Mouse (Mus musculus) right cerebral cortex, adult 18-20 months (tissue): ENCODE results near the gene Tmc3.

Experiments used
- DNase-seq: peaks from one replicate; pipeline ENCODE4 v3.0.0; 2022; ENCODE audit warnings: mixed read lengths

Tmc3 gene

DNA sequence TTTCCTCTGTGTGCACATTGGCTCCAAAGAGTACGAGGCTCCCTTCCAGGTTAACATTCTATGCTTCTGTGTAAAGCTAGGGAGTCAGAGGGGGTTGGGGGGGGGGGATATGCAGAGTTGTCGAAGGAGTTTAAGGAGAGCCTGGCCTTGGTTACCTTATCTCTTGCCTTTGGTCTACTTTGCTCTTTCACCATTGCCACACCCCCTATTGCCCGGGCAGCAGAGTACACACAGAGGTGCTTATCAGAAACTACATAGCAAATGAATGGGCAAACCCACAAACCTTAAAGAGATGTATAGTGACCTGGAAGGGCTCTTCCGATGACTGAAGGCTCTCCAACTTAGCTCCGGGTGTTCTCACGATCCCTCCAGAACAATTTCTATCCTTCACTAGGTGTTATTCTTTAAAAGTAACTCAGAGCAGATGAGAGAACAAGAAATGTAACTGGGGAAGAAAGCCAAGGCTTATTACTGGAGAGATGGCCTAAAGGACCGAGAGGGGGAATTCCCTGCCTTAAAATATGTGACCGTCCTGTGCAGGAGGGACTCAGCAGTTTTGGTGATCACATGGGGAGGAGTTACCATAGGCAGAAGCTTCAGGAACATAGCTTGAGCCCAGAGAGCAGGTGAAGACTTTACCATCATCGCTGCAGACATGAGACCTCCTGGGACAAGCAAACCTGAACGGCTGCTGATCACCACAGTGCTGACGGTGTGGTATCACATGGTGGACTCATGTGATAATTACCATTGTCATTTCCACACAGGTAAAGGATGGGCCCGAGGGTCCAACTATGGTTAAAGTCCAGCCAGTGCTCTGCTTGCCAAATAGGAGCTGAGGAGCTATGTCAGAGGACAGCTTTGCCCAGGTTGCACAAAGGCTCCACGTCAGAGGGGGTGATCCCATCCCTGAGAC, 14.5 kb downstream of the Tmc3 start:
- no peak for DNase-seq

DNA sequence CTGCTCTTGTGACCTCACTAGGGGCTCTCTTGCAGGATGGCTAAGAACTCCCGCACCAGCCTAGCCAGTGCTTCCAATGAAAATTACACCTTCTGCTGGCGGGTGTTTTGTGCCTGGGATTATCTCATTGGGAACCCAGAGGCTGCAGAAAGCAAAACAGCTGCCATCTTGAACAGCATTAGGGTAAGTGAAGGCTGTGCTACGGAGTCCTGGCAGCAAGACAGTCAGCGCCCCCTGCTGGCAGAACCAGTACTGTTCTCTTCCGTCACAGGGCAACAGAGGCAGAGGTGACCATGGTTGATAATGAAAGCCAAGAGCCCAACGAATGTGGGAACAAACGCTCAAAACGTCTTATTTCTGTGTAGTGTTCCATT, 15.2 kb downstream of the Tmc3 start:
- peak; percentile 33 for DNase-seq

- DNase-seq = no peak
Observed at GRCm38 (mm10) chr7:83604180-83604944, 19.6 kb downstream of the Tmc3 start.

DNA sequence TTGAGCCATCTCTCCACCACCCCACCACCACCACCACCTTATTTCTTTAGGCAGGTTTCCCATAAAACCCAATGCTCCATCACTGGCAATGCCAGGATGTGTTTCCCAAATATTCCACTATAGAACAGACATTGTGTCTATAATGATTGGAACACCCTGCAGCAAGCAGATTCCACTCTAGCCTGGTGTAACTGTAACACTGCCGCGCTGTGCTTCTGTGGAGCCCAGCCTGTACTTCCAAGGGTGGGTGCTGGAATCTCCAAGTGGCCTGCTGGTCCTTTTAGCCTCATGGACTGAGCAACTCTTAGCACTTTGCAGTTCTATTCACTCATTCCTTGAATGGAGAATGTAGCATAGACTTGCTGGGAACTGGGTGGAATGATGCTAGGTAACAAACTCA, 22.1 kb downstream of the Tmc3 start:
- DNase-seq = no peak

DNA sequence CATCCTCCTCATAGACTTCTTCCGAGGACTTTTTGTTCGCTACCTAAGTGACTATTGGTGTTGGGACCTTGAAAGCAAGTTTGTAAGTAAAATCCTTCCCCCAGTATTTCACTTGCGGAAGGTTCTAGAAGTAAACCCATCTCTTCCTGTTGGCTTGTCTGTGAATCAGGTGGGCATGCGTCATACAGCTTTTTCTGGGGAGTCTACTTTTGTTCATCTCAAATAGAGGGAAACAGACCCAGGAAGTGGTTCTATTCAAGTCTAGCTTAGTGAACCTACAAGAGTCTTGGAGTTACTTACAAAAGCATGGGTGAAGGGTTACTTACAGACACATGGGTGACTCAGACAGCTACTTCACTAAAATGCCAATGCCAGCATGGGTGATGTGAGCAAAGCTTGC, 25.2 kb downstream of the Tmc3 start:
- no peak for DNase-seq

DNA sequence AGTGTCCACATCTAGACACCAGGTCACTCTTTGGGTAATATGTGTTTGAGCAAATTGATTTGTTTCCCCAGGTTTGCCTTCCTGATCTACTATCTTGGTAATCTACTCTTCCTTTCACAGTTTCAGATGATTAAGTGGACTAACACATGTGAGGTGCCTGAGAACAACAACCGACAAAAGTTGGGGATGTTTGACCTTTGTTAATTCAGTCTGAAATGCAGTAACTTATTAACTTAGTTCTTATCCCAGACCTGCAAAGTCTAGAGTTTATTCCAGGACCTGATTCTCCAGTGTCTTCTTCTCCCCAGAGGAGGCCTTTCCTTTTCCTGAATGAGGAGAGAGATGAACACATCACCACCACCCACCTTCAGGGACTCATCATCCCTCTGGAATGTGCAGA, 27.2 kb downstream of the Tmc3 start:
- no peak for DNase-seq

DNA sequence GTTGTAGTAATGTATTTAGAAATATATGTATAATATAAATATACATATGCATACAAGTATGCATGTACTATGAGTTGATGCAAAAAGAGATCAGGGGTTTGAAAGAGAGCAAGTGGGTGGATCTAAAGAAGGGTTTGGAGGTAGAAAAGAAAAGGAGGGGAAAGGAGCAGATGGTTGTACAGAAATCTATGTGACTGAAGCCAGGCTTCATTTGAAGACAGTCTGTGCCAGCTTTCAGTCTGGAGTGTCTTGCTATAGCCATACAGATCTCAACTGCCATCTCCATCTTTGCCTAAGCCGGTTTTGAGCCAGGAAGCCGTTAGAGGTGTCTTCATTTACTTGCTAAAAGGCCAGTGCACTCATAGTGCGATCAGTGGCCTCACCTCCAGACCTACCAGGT, 30.5 kb downstream of the Tmc3 start:
- DNase-seq = no peak

GRCm38 (mm10) chr7:83615815-83616214, 31.1 kb downstream of the Tmc3 start:
- no peak for DNase-seq

DNA sequence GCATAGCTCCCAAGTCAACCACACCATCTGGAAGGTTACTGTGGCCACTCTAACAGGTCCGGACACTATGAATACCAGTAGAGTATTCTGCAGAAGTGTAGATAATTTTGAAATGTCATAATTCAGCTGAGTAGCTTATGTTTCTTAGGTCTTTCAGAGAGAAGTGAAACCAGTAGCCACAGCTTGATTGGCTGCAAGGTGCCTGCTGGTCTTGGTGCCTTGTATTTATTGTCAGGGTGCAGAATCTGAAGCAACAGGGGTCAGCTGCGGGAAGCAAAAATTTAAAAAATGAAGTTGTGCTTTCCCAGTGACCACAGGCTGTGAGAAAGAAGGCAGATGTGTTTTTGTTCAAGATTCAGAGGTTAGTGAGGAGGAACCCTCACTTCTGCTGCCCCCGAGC, 31.5 kb downstream of the Tmc3 start:
- no peak for DNase-seq

DNA sequence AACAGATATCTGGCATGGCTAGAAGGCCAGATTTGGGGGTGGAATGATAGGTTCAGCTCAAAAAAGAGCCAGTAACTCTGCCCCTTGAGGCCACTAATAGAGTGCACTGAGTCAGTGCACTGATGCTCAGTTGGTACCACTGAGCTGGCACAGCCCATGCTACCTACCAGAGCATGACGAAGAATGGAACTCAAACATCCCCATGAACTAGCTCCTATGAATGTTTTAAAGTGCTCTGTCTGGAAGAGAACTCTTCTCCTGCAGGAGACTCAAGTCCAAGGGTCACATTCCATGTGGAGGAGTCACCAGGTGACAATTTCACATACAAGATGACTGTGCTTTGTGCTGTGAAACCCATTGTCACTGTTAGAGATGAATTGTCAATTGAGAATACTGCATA, 34.0 kb downstream of the Tmc3 start:
- DNase-seq = no peak

- DNase-seq = no peak
Observed at GRCm38 (mm10) chr7:83622582-83622981, 37.9 kb downstream of the Tmc3 start.

- no peak for DNase-seq
Observed at GRCm38 (mm10) chr7:83624065-83624464, 39.3 kb downstream of the Tmc3 start.

- DNase-seq = no peak
Observed at GRCm38 (mm10) chr7:83626557-83627257, 42.0 kb downstream of the Tmc3 start.

GRCm38 (mm10) chr7:83627369-83627768, 42.6 kb downstream of the Tmc3 start:
- no peak for DNase-seq

DNA sequence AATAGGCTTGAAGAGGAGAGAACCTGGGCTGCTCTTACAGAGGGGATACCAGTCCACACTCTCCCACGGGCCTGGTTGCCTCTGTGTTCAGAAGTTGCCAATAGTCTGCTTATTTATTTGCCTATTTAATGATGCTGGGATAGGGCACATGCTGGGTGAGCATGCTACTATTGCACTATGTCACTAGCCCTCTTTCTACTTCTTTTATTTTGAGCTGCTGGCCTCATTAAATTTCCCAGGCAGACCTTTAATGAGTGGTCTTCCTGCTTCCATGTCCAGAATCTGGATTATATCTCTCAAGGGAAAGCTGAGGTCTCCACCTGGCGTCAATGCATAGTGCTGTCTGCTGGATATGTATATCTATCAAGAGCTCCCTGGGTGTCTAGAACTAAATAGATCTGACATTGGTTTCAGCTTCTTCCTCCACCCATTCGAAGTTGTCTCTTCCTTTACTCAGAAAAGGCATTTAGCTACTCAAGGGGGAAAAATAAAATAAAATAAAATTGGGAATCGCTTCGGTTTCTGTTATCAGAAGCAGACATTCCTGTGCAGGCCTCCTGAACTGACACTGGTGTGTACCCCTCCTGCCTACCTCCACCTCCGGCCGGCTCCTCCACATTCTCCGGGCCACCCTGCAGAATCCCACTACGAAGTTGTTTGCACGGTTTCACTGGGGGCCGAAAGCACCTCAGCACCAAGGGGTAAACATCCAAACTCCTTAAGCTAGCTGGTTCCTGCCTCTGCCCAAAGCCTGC, 46.5 kb downstream of the Tmc3 start:
- DNase-seq = no peak

- DNase-seq = peak; percentile 93
Observed at GRCm38 (mm10) chr7:83631828-83632681, 47.3 kb downstream of the Tmc3 start, which contains the start of gene Stard5. TSS of gene Stard5 (plus strand) at chr7:83631959.

GRCm38 (mm10) chr7:83632682-83633120, 48.0 kb downstream of the Tmc3 start:
- no peak for DNase-seq

- no peak for DNase-seq
Observed at GRCm38 (mm10) chr7:83633856-83634255, 49.1 kb downstream of the Tmc3 start.

DNA sequence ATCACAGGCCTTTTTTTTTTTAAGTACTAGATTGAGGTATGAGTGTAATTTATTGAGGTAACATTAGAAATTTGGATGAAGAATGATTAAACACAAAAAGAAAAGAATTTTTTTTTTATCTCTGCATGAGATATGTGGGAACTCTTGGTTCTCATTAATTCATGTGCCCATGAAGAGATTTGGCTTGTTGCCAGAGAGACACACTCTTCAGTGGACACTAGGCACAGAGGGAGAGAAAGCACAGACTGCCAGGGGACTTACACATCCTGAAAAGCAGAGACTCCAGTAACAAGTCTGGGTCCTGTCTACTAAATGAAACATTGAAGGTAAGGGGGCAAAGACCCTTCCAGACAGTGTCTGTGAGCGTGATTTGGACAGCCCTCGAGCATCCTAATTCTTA, 51.0 kb downstream of the Tmc3 start:
- DNase-seq = no peak

- no peak for DNase-seq
Observed at GRCm38 (mm10) chr7:83636425-83636824, 51.7 kb downstream of the Tmc3 start.

DNA sequence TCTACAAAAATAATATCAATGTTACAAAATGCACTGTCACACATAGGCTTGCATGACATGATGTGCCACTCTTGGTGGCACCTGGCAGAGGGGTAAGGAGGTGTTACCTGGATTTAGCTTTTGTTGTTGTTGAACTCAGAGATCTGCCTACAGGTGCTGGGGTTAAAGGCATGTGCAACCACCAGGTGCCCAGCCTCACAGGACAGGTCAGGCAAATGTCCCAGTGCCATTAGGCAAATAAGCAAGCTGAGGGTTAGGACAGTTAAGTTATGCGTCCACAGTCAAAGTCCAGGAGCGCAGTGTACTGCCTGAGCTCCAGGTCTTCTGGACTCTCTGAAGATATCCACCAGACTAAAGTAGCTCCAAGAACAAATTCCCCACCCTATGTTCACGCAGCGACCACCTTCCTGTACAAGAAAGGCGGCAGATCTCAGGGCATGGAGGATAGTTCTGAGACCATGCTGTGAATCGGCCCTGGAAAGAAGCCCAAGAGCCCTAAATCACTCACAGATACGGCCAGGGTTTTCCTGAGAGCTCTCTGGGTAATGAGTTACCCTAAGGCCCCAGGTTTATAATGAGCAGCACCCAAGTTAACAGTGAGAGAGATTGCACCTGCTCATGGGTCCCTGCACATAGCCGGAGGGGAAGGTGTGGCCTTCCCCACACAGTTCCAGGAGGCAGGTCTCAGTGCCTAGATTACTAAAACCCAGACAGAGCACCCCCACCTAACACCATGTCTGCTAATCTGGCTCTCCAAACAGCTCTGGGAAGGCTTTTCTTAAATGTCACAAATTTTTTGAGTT, 53.3 kb downstream of the Tmc3 start:
- DNase-seq = no peak
